Mouse (Mus musculus) myocyte (in vitro differentiated cells): Measurements from ENCODE around the gene Nup54.

Experiments used
- CEBPB ChIP-seq: IDR thresholded peaks from 2 replicates; pipeline ENCODE4 v1.6.1; 2011; ENCODE audit warnings: mild to moderate bottlenecking, moderate library complexity; ENCODE audit not compliant: poor library complexity, insufficient read depth, severe bottlenecking
- E2F4 ChIP-seq: IDR thresholded peaks from one replicate; pipeline ENCODE4 v1.6.1; 2011; ENCODE audit warnings: mild to moderate bottlenecking, control low read depth, moderate library complexity; ENCODE audit not compliant: insufficient read depth
- MAX ChIP-seq: IDR thresholded peaks from one replicate; pipeline ENCODE4 v1.6.1; 2011; ENCODE audit warnings: low read depth, mild to moderate bottlenecking, control low read depth
- MYOD1 ChIP-seq, 3 experiments: IDR thresholded peaks; one replicate each; pipeline ENCODE4 v1.6.1; 2011; ENCODE audit warnings: control low read depth in 2 of 3, low read depth in 2 of 3, mild to moderate bottlenecking in 2 of 3, moderate library complexity in 1 of 3; ENCODE audit not compliant: insufficient read length in 2 of 3, control insufficient read depth in 1 of 3
- MYOG ChIP-seq, 3 experiments: IDR thresholded peaks; one replicate each; pipeline ENCODE4 v1.6.1; 2011; ENCODE audit warnings: control low read depth in 2 of 3, low read depth in 2 of 3, mild to moderate bottlenecking in 2 of 3; ENCODE audit not compliant: insufficient read length in 2 of 3, control insufficient read depth in 1 of 3, insufficient read depth in 1 of 3
- POLR2A ChIP-seq: IDR thresholded peaks from one replicate; pipeline ENCODE4 v1.6.1; 2011; ENCODE audit warnings: low read depth, mild to moderate bottlenecking, control low read depth, moderate library complexity; ENCODE audit not compliant: insufficient read length
- POLR2AphosphoS2 ChIP-seq: IDR thresholded peaks from one replicate; pipeline ENCODE4 v1.6.1; 2011; ENCODE audit warnings: low read depth, control low read depth; ENCODE audit not compliant: insufficient read length
- SRF ChIP-seq: IDR thresholded peaks from one replicate; pipeline ENCODE4 v1.6.1; 2011; ENCODE audit warnings: low read depth; ENCODE audit not compliant: control insufficient read depth, insufficient read length
- TCF12 ChIP-seq: IDR thresholded peaks from one replicate; pipeline ENCODE4 v1.6.1; 2011; ENCODE audit warnings: mild to moderate bottlenecking, control low read depth; ENCODE audit not compliant: poor library complexity, insufficient read depth, severe bottlenecking
- USF1 ChIP-seq: IDR thresholded peaks from one replicate; pipeline ENCODE4 v1.6.1; 2011; ENCODE audit warnings: low read depth, mild to moderate bottlenecking, control low read depth, moderate library complexity

DNA sequence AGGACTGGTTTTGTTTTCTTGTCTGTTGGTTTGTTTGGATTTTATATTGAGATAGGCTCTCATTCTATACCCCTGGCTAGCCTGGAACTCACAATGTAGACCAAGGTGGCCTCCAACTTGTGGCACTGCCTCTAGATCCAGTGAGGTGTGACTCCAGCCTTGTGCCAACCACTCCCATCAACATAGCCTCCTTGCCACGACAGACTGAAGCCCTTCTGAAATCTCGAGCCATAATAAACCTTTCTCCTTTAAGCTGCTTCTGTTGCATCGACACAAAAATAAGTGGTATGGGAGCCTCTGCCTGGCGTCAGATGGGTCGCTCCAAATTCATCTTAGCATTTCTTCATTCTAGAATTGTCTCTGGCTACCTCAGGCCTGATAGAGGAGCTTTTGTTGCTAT lies 11.7 kb upstream of the Nup54 start:
- TF ChIP-seq MYOD1 (IDR thresholded peaks at IDR 0.05; ENCODE audit: control insufficient read depth in 1 of 3, insufficient read length in 2 of 3, low read depth in 2 of 3) (no peak), POLR2A (no peak), SRF (no peak), USF1 (no peak), CEBPB (no peak), POLR2AphosphoS2 (no peak), TCF12 (no peak), MYOG (IDR thresholded peaks at IDR 0.05; ENCODE audit: control insufficient read depth in 1 of 3, insufficient read depth in 1 of 3, insufficient read length in 2 of 3, low read depth in 2 of 3) (no peak), E2F4 (no peak), MAX (no peak)
